ENCODE assay signal across 26 mouse cellular contexts in the genomic region with DNA sequence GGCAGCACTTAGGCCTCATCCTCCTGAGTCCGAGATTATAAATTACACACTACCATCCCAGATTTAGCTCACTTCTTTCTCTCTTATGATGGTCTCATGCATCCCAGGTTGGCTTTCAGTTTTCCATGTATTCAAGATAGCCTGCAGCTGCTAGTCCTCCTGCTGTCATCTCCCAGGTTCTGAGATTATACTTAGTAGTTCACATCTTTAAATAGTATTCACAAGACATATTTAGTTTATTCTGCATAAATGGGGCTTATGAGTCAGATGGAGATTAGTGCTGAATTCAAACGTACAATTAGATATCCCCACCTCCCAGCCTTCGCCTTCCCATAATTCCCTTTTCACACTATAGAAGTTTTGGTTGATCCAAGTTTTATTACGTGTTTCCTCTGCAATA.
DNase-seq lines count a peak whose midpoint lies in the region; ATAC-seq lines count a peak whose summit lies in the region.
"Had no signal": no experiment of that assay in that cellular context is flagged by ENCODE, and none has a peak within 500 bp of the region (broad histone marks: within the 10 kb centered on the region; RNA-seq: fewer than 3 reads in every experiment).

No protein-coding gene starts in this region.

- H3K36me3 ChIP-seq in heart, embryonic 15.5 days = no peaks in the 10 kb centered on the region
- H3K36me3 ChIP-seq: embryonic facial prominence, embryonic 13.5 days; embryonic facial prominence, embryonic 15.5 days; forebrain, embryonic 10.5 days; forebrain, embryonic 12.5 days had no signal

- no peak overlapping the region for H3K4me2 ChIP-seq in heart, embryonic 15.5 days
- H3K4me2 ChIP-seq: embryonic facial prominence, embryonic 13.5 days; embryonic facial prominence, embryonic 15.5 days; forebrain, embryonic 12.5 days had no signal

- 57% methylated on average over 4 of the region's 4 CpGs for WGBS in heart, embryonic 15.5 days

- no peak for DNase-seq in frontal cortex, postnatal 25 days (ENCODE audit: low spot score in 2 of 2)
- no peak for DNase-seq in heart, adult 9 months (ENCODE audit: low spot score in 2 of 2)
- DNase-seq in brain, adult 2 months (ENCODE audit: low read depth, low spot score) = peak; percentile 62
- no peak for DNase-seq in T-cell, adult 2 months (ENCODE audit: low spot score)
- DNase-seq: adrenal gland, adult 2 months; adrenal gland, postnatal 10 days; adrenal gland, postnatal 25 days; B cell, adult 2 months; cerebellum, adult 11-12 months; cerebellum, adult 2 months; cerebellum, adult 9-10 months; cerebellum, postnatal 10 days; cerebellum, postnatal 25 days had no signal

- H3K9me3 ChIP-seq in heart, embryonic 15.5 days (replicated peaks) = no peaks in the 10 kb centered on the region
- H3K9me3 ChIP-seq: embryonic facial prominence, embryonic 13.5 days; embryonic facial prominence, embryonic 15.5 days; forebrain, embryonic 10.5 days; forebrain, embryonic 12.5 days; G1E had no signal

- no peaks in the 10 kb centered on the region for H3K27me3 ChIP-seq in heart, embryonic 15.5 days
- H3K27me3 ChIP-seq: CH12.LX; embryonic facial prominence, embryonic 13.5 days; embryonic facial prominence, embryonic 15.5 days; forebrain, embryonic 12.5 days; Patski had no signal

- no peak overlapping the region for H3K9ac ChIP-seq in heart, embryonic 15.5 days
- H3K9ac ChIP-seq: embryonic facial prominence, embryonic 13.5 days; embryonic facial prominence, embryonic 15.5 days; forebrain, embryonic 12.5 days had no signal

- H3K4me1 ChIP-seq in heart, embryonic 15.5 days (replicated peaks) = peaks cover 2% of the 10 kb centered on the region; the same call in 1 of the 2 replicates
- H3K4me1 ChIP-seq: embryonic facial prominence, embryonic 13.5 days; embryonic facial prominence, embryonic 15.5 days; forebrain, embryonic 10.5 days; forebrain, embryonic 12.5 days had no signal

- no peak overlapping the region for H3K4me3 ChIP-seq in heart, embryonic 15.5 days
- H3K4me3 ChIP-seq: embryonic facial prominence, embryonic 13.5 days; embryonic facial prominence, embryonic 15.5 days; erythroblast, embryonic 14.5 days; forebrain, embryonic 10.5 days; forebrain, embryonic 12.5 days had no signal

- peak overlapping the region; percentile 42 for H3K27ac ChIP-seq in heart, embryonic 15.5 days
- H3K27ac ChIP-seq: embryonic facial prominence, embryonic 13.5 days; embryonic facial prominence, embryonic 15.5 days; forebrain, embryonic 10.5 days; forebrain, embryonic 12.5 days had no signal

- peak; percentile 69 for ATAC-seq in frontal cortex, adult (ENCODE audit: low TSS enrichment)
- no peak for ATAC-seq in heart, embryonic 15.5 days (replicated peaks; ENCODE audit: insufficient number of reproducible peaks, insufficient read depth, low FRiP score, low read depth)
- ATAC-seq: CD4-positive, CD25-positive, alpha-beta regulatory T cell, adult 4 months; forebrain, embryonic 14.5 days; forebrain, embryonic 16.5 days; Patski had no signal
